Mouse (Mus musculus): ENCODE results near the gene Haus7. TPM values are rescaled to one million over a fixed set of nuclear protein-coding genes. Genes with fewer than 3 reads are reported as not detected.
A peak's percentile ranks its signal among the peaks of the same experiment; 100 is the strongest.
"Not testable (repeated sequence)": the region's sequence is repeated elsewhere in the genome, so short reads cannot be mapped to it uniquely, and the experiment has no call there.

Haus7 gene
- total RNA-seq, 1 experiment from 2014 or later, result 17.5 TPM

GRCm38 (mm10) chrX:73468752-73469151 is 9.9 kb upstream of the Haus7 start:
- no peak for ATAC-seq (ENCODE audit: extremely low read depth, insufficient number of reproducible peaks, low FRiP score, poor library complexity, severe bottlenecking)

GRCm38 (mm10) chrX:73468330-73468729 is 9.5 kb upstream of the Haus7 start:
- no peak for ATAC-seq (ENCODE audit: extremely low read depth, insufficient number of reproducible peaks, low FRiP score, poor library complexity, severe bottlenecking)

GRCm38 (mm10) chrX:73467446-73468241 is 8.8 kb upstream of the Haus7 start:
- no peak for ATAC-seq (ENCODE audit: extremely low read depth, insufficient number of reproducible peaks, low FRiP score, poor library complexity, severe bottlenecking)

GRCm38 (mm10) chrX:73465483-73466186 is 6.8 kb upstream of the Haus7 start:
- ATAC-seq (ENCODE audit: extremely low read depth, insufficient number of reproducible peaks, low FRiP score, poor library complexity, severe bottlenecking), result no peak

GRCm38 (mm10) chrX:73460792-73461191 is 1.9 kb upstream of the Haus7 start:
- ATAC-seq (ENCODE audit: extremely low read depth, insufficient number of reproducible peaks, low FRiP score, poor library complexity, severe bottlenecking), result no peak

- peak; percentile 39; the same call in 1 of the 2 replicates for ATAC-seq (ENCODE audit: extremely low read depth, insufficient number of reproducible peaks, low FRiP score, poor library complexity, severe bottlenecking)
Measured at GRCm38 (mm10) chrX:73451949-73452348, 6.9 kb downstream of the Haus7 start.

GRCm38 (mm10) chrX:73441428-73441827 is 17.4 kb downstream of the Haus7 start:
- no peak for ATAC-seq (ENCODE audit: extremely low read depth, insufficient number of reproducible peaks, low FRiP score, poor library complexity, severe bottlenecking)

GRCm38 (mm10) chrX:73435252-73435651 is 23.6 kb downstream of the Haus7 start, which contains the start of gene Trex2:
TSS of gene Trex2 (minus strand) at chrX:73435344.
- ATAC-seq (ENCODE audit: extremely low read depth, insufficient number of reproducible peaks, low FRiP score, poor library complexity, severe bottlenecking), result no peak

- no peak for ATAC-seq (ENCODE audit: extremely low read depth, insufficient number of reproducible peaks, low FRiP score, poor library complexity, severe bottlenecking)
Measured at GRCm38 (mm10) chrX:73432850-73433249, 26.0 kb downstream of the Haus7 start.

- ATAC-seq (ENCODE audit: extremely low read depth, insufficient number of reproducible peaks, low FRiP score, poor library complexity, severe bottlenecking), result no peak
Measured at GRCm38 (mm10) chrX:73430036-73430435, 28.8 kb downstream of the Haus7 start.

GRCm38 (mm10) chrX:73412767-73413166 is 46.1 kb downstream of the Haus7 start:
- no peak for ATAC-seq (ENCODE audit: extremely low read depth, insufficient number of reproducible peaks, low FRiP score, poor library complexity, severe bottlenecking)

GRCm38 (mm10) chrX:73410880-73411517 is 47.8 kb downstream of the Haus7 start, which contains the start of gene Zfp92:
TSS of gene Zfp92 (plus strand) at chrX:73411096.
- no peak for ATAC-seq (ENCODE audit: extremely low read depth, insufficient number of reproducible peaks, low FRiP score, poor library complexity, severe bottlenecking)

GRCm38 (mm10) chrX:73401616-73402015 is 57.2 kb downstream of the Haus7 start:
- ATAC-seq (ENCODE audit: extremely low read depth, insufficient number of reproducible peaks, low FRiP score, poor library complexity, severe bottlenecking), result no peak

GRCm38 (mm10) chrX:73400951-73401350 is 57.9 kb downstream of the Haus7 start:
- ATAC-seq (ENCODE audit: extremely low read depth, insufficient number of reproducible peaks, low FRiP score, poor library complexity, severe bottlenecking), result no peak

GRCm38 (mm10) chrX:73398636-73399035 is 60.2 kb downstream of the Haus7 start, which contains the start of gene Gm18336:
TSS of gene Gm18336 (minus strand) at chrX:73398736.
- not testable (repeated sequence) for ATAC-seq (ENCODE audit: extremely low read depth, insufficient number of reproducible peaks, low FRiP score, poor library complexity, severe bottlenecking)

GRCm38 (mm10) chrX:73396446-73396845 is 62.4 kb downstream of the Haus7 start:
- no peak for ATAC-seq (ENCODE audit: extremely low read depth, insufficient number of reproducible peaks, low FRiP score, poor library complexity, severe bottlenecking)

- no peak for ATAC-seq (ENCODE audit: extremely low read depth, insufficient number of reproducible peaks, low FRiP score, poor library complexity, severe bottlenecking)
Measured at GRCm38 (mm10) chrX:73391481-73391880, 67.4 kb downstream of the Haus7 start.
